Mouse (Mus musculus) heart, postnatal 0 days (tissue): ENCODE measurements around the gene Sept9.

Experiments used
- CTCF ChIP-seq: IDR thresholded peaks from 2 replicates; pipeline ENCODE4 v1.5.1; 2016; ENCODE audit warnings: antibody characterized with exemption, control low read depth, low read depth
- EP300 ChIP-seq: IDR thresholded peaks from 2 replicates; pipeline ENCODE4 v1.6.1; 2016; ENCODE audit warnings: antibody characterized with exemption, low read depth

DNA sequence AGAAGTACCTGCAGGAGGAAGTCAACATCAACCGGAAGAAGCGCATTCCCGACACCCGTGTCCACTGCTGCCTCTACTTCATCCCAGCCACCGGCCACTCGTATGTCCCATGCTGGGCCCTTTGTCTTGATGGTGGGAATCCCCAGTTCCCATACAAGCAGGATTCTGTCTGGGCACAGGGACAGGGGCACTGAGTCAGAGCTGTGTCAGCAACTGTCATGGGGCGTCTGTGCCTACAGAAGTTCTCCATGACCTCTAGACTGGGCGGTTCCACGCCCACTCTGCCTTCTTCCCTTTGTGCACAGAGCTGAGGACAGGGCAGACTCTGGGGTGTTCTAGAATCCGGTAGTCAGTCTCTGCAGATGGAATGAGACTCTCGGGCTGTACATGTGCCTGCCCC is 153.7 kb downstream of the Sept9 start:
- no peak for TF ChIP-seq CTCF
- no peak for TF ChIP-seq EP300
